Mouse (Mus musculus) bone marrow macrophage, adult 2 months (primary cell): ENCODE measurements around the gene Susd5. TPM values are rescaled to one million over a fixed set of nuclear protein-coding genes. Genes with fewer than 3 reads are reported as not detected.

ENCODE experiments used
- H3K27ac ChIP-seq: 2 replicates; pipeline ENCODE4 v1.5.1; 2012; ENCODE audit warnings: low read depth, low read length; ENCODE audit not compliant: insufficient read depth
- H3K4me1 ChIP-seq: 2 replicates; pipeline ENCODE4 v1.6.1; 2012; ENCODE audit warnings: low read length; ENCODE audit not compliant: control insufficient read depth, insufficient read depth
- H3K4me3 ChIP-seq: 2 replicates; pipeline ENCODE4 v1.5.1; 2012; ENCODE audit warnings: mild to moderate bottlenecking, low read length, moderate library complexity; ENCODE audit not compliant: insufficient read depth
- CTCF ChIP-seq: IDR thresholded peaks from 2 replicates; pipeline ENCODE4 v1.5.1; 2012; ENCODE audit warnings: low read depth, mild to moderate bottlenecking, low read length, moderate library complexity
- POLR2A ChIP-seq: IDR thresholded peaks from 2 replicates; pipeline ENCODE4 v1.6.1; 2012; ENCODE audit warnings: mild to moderate bottlenecking, low read depth, low read length, borderline replicate concordance
- polyA plus RNA-seq: library from polyadenylated mRNA; stranded (reverse); fragments of >200 nt; gene quantifications from 2 replicates; pipeline ENCODE4 v1.2.4, GENCODE M21; 2012; ENCODE audit not compliant: missing spikeins, insufficient read depth, insufficient read length

The Susd5 gene
- polyA plus RNA-seq, 1 experiment, result not detected

DNA sequence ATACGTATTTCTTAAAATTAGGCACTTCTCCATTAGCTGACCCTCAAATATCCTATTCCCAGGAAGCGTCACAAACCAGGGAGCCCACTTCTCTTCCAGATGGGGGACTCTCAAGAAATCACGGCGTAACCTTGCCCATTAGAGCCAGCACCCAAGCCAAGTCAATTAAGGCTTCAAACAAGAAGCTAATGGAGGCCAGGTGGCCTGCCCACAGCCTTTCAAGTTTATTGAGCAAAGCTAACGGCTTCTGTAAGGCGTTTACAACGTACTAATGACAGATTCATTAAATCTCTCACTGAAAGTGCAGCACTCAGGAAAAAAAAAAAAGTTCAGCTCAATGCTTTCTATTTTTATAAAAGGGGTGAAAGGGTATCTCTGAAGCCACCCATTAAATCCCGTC, 31.1 kb upstream of the Susd5 start:
- Histone ChIP-seq H3K4me1 (peaks cover 7% of the 10 kb centered on the region), H3K27ac (no peak overlapping the region), H3K4me3 (peak overlapping the region; percentile 77)
- TF ChIP-seq CTCF (no peak), POLR2A (no peak)

DNA sequence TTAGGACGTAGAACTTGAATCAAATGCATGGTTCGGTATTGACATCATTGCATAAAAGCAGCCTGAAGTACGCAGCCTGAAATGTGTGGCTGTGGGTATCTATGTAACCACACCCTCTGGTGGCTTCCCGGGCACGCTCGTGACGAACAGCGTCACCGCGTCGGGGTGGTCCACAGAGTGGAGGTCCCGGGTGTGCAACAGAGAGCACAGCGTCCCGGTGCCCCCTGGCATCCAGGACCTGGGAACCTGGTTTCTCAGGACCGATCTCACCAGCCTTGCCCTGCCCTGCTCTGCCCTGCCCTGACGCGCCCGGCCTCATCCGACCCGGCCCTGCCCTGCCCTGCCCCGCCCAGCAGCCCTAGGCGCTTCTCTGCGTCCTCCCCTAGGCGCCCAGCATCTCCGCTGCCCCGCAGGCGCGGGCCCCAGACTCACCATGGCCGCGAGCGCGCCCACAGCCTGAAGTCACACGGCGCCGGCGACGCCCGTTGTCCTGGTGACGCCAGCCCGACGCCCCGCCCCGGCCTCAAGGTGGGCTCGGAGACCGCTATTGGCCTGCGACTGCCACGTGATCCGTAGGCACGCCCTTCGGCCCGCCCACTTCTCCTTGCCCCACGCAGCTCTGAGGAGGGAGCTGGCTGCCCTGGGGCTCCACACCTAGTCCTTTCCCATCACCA, 30.5 kb upstream of the Susd5 start:
- Histone ChIP-seq H3K4me1 (peaks cover 7% of the 10 kb centered on the region), H3K27ac (no peak overlapping the region), H3K4me3 (peak overlapping the region; percentile 77)
- TF ChIP-seq CTCF (no peak), POLR2A (no peak)

DNA sequence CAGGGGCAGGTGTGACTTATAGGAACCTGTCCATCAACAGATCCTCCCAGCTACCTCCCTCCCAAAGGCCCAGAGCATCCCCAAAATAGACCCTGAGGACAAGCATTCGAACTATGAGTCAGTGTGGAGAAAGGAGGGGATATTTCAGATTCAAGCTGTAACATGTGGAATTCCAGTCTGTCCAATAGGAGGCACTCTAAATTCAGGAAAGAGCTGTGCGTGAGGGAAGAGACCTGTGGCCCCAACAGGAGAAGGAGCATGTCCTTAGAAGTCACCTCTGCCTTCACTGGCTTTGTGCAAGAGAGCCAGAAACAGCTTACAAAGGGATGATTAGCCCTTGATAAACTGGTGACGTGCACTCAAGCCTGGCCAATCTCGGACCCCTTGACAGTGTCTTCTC, 16.0 kb upstream of the Susd5 start:
- Histone ChIP-seq H3K4me1 (no peaks in the 10 kb centered on the region), H3K27ac (no peak overlapping the region), H3K4me3 (no peak overlapping the region)
- no peak for TF ChIP-seq CTCF
- no peak for TF ChIP-seq POLR2A

DNA sequence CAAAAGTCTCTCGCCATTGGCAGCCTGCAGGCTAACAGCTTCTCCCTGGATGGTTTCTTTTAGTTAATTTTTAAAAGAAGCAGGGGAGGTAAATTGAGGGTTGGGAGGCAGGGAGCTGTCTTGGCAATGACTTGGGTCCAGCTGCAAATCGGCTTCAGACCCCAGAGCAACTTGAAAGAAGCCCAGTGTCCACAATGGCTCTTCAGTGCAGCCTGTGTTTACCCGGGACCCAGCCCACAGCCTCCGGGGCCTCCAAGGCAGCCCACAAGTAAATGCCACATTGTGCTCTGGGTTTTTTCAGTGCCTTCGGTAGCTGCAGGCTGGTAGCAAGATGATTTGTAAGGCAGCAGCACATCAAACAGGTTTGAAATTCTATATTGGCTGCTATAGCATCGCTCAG, 14.4 kb upstream of the Susd5 start:
- Histone ChIP-seq H3K4me3 (no peak overlapping the region), H3K4me1 (no peaks in the 10 kb centered on the region), H3K27ac (no peak overlapping the region)
- TF ChIP-seq CTCF (no peak), POLR2A (no peak)

DNA sequence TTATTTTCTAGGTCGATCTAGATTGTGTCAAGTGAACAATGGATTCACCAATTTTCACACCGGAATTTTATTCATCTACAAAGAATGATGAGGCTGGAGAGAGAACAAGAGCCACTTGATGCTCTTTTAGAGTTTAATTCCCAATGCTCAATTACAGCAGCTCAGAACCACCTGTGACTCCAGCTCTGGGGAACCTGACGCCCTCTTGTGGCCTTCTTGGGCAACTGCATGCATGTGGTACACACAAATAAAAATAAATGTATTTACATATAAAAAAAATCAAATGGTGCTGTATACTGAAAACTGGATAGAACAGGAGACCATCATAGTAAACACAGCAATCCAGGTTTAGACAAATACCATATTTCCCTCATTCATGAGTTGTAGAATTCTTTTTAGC, 12.5 kb upstream of the Susd5 start:
- peak; percentile 88 for TF ChIP-seq CTCF
- no peak for TF ChIP-seq POLR2A
- H3K4me1 ChIP-seq, result no peaks in the 10 kb centered on the region
- H3K4me3 ChIP-seq, result no peak overlapping the region
- no peak overlapping the region for H3K27ac ChIP-seq

DNA sequence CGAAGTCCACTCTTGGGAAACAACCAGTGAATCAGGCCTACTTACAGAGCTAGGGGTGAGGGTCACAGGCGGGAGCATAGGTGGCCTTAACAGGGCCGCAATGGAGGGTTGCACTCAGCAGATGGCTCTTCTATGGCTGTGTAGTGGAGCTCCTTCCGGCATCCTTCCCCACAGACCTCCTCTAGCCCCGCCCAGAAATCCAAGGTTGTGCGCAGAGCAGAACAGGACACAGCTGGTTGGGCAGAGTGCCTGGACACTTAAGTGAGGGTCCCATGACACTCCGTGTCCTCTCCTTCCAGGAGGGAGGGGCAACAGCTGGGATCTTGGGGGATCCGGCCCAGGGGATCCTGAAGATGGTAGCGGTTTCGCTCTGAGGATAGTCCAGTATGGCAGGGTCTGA, 10.9 kb upstream of the Susd5 start, which contains the start of gene Fbxl2:
Gene Fbxl2, minus strand, starts transcription at position 164 of the 400 bp plus-strand sequence.
- Histone ChIP-seq H3K4me1 (no peaks in the 10 kb centered on the region), H3K4me3 (no peak within 1 kb of the TSS), H3K27ac (no peak within 1 kb of the TSS)
- TF ChIP-seq CTCF (no peak), POLR2A (no peak)

DNA sequence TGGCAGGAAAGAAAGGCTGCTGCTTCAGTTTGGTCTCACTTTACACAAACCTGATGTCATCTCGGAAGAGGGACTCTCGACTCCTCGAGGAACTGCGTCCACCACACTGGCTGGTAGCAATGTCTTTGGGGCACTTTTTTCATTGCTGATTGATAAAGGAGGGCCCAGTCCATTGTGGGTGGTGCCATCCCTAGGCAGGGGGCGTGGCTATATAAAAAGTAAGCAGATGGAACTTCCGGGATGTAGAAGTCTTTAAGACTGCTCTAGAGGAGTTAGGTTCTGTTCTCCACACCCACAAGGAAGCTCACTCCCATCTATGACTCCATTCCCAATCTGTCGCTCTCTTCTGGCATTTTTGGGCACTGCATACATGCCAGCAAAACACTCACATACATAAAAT, 10.3 kb upstream of the Susd5 start:
- Histone ChIP-seq H3K27ac (no peak overlapping the region), H3K4me1 (no peaks in the 10 kb centered on the region), H3K4me3 (no peak overlapping the region)
- no peak for TF ChIP-seq POLR2A
- no peak for TF ChIP-seq CTCF

DNA sequence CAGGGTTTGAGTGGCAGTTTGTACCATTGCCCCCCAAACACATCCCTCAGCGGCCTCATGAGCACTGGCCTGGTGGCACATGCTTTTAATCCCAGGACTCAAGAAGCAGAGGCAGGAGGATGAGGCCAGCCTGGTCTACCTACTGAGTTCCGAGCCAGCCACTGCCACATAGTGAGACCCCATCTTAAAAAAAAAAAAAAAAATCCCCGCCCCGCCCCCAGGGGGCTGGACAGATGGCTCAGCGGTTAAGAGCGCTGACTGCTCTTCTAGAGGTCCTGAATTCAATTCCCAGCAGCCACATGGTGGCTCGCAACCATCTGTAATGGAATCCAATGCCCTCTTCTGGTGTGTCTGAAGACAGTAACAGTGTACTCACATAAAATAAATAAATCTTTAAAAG, 6.8 kb upstream of the Susd5 start:
- no peak for TF ChIP-seq CTCF
- H3K4me1 ChIP-seq, result no peaks in the 10 kb centered on the region
- no peak overlapping the region for H3K4me3 ChIP-seq
- no peak overlapping the region for H3K27ac ChIP-seq

DNA sequence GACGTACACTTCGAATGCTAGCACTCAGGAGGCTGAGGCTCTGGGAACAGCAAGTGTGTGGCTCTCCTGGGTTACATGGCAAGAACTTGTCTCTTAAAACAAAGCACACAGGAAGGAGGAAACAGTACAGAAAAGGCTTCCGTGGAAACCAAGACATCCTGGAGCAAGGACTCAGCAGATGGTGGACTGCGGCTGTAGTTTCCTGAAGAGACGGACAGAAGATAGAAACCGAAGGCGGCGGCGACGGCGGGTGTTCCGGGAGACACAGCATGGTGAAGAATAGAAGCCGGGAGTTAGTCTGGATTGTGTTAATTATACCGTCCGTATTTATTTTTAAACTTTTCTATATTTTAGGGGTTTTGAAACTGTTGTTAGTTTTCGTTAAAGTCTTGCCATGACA, 6.2 kb upstream of the Susd5 start:
- no peaks in the 10 kb centered on the region for H3K4me1 ChIP-seq
- TF ChIP-seq POLR2A (no peak), CTCF (no peak)
- H3K27ac ChIP-seq, result no peak overlapping the region
- no peak overlapping the region for H3K4me3 ChIP-seq

DNA sequence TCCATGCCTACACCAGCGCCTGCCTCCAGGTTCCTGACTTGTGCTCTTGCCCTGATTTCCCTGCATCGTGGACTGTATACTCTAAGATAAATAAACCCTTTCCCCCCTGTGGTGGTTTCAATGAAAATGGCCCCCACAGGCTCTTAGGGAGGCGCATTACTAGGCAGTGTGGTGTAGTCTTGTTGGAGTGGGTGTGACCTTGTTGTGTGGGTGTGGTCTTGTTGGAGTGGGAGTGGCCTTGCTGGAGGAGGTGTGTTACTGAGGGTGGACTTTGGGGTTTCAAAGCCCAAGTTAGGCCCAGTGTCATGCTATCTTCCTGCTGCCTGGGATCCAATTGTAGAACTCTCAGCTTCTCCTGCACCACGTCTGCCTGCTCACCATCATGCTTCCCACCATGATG, 4.9 kb upstream of the Susd5 start:
- no peak overlapping the region for H3K27ac ChIP-seq
- no peak overlapping the region for H3K4me3 ChIP-seq
- H3K4me1 ChIP-seq, result no peaks in the 10 kb centered on the region
- TF ChIP-seq POLR2A (no peak), CTCF (no peak)

DNA sequence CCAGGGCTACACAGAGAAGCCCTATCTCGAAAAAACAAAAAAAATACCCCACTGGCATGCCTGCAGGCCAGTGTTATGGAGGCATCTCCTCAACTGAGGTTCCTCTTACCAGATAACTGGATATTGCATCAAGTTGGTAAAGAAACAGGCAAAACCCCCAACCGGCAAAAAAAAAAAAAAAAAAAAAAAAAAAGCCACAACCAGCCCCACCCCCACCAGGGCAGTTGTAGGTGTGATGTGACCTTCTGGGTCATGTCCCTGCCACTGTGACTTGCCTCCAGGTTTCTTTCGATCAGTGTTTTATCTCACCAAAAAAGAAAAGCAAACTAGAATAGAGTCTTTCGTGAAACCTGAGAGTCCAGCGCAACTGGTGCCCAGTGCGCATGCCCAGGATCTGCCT, 4.1 kb upstream of the Susd5 start:
- Histone ChIP-seq H3K4me3 (no peak overlapping the region), H3K27ac (no peak overlapping the region), H3K4me1 (no peaks in the 10 kb centered on the region)
- TF ChIP-seq POLR2A, result no peak
